Mouse (Mus musculus) neural tube, embryonic 10.5 days (tissue): Measurements from ENCODE around the gene Pde7b.

Experiments
- DNase-seq: peaks from one replicate; pipeline ENCODE4 v3.0.0-alpha.2; 2017; ENCODE audit warnings: low spot score; ENCODE audit errors: extremely low spot score

Pde7b gene

DNA sequence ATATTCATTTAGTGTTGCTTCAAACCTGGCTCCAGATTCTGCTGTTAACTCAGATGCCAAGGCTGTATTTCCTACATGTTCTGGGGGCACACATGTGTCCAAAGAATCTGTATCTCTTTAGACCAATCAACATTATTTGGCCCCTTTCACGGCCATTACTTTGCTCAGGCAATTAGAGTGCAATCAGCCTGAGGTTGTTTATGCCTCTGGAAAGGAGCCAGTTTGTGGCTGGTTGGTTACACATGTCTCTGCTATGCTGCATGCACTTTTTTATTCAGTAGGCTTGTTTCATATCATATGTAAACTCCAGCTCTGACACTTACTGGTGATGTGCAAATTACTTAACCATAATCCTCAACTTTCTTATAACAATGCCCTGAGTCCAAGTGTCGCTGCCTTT lies 287.9 kb downstream of the Pde7b start:
- no peak for DNase-seq

DNA sequence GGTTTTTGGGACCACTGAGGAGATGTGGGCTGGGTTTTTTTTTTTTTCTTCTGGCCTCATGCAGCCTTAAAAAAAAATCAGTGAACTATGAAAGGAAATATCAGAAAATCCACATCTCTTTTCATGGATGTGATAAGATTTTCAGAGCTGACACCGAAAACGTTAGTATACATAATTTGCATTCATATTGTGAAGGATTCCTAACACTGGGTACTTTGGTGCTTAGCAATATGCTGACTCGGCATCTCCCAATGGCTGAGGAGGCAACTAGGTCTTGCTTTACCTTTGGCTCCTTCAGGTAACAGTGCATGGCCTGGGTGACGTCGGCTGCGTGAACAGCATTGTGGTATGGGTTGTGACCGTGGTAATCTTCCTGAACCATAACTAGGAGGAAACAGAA lies 289.0 kb downstream of the Pde7b start:
- no peak for DNase-seq

DNA sequence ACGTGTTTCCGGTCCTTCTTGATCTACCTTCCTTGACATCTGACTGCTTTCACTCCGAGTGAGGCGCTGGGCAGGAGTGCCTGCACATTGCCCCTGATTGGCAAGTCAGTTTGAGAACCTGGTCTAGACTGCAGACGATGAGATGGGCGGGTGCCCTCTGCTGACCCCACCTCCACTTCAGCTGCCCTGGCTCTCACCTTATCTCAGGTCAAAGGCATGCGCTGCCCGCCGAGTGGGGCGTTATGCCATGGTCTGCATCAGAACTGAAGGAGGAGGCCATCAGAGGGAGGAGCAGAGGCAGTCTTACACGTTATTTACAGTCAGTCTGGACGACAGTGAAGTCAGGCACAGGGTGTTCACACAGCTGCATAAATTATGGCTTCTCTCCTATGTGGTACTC lies 293.5 kb downstream of the Pde7b start:
- no peak for DNase-seq

DNA sequence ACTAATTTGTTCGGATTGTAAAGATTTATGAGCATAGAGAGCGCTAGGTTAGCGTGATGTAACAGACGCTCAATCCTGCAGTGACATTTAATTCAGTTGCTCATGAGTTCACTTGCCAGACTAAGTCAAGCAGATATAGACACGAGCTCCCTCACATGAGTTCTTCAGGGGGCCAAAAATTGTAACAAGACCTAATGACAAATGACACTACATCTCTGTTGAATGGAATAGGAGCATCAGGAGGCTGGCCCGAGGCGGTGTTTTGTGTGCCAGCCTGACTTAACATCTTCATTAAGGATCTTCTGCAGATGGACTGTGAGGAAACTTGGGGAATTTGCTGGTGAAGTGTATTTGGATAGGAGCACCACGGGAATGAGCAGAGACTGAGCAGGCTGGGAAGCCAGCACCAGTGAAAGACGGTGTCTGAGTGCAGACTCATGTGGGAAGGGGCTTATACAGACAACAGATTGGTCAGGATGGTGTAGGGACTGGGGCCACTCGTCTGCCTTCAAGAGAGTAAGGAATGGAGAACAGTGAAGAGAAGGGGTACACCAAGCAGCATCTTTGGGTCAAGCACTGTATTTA lies 303.5 kb downstream of the Pde7b start:
- no peak for DNase-seq

DNA sequence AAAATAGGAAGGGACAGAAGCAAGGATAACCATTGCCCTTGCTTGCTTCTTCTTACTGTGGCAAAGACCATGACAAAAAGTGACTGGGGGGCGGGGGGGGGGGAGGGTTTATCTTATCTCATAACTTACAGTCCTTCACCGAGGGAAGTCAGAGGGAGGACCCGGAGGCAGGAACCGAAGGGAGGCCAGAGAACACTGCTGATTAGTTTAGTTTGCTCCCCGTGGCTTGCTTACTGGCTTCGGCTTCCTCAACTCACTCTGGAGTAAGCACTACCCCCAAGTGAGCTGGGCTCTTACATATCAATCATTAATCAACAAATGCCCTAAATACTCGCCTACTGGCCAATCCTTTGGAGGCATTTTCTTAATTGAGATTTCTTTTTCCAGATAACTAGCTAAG lies 304.6 kb downstream of the Pde7b start:
- no peak for DNase-seq

DNA sequence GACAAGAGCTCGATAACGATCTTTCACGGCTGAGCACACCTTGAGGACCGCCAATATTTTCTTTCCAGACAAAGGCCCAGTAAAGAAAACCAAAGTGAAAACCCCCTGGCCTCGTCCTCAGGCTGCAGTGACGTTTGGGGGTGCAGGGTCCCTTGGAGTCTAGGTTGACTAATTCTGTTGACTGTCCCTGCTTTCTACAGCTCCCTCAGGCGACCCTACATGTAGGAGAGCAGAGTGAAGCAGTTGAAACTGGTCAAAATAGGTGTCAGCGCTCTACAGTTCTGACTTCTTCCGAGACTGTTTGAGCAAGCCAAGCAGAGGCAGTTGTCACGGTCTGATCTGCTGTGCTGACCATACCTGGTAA lies 306.0 kb downstream of the Pde7b start:
- DNase-seq, result no peak

DNA sequence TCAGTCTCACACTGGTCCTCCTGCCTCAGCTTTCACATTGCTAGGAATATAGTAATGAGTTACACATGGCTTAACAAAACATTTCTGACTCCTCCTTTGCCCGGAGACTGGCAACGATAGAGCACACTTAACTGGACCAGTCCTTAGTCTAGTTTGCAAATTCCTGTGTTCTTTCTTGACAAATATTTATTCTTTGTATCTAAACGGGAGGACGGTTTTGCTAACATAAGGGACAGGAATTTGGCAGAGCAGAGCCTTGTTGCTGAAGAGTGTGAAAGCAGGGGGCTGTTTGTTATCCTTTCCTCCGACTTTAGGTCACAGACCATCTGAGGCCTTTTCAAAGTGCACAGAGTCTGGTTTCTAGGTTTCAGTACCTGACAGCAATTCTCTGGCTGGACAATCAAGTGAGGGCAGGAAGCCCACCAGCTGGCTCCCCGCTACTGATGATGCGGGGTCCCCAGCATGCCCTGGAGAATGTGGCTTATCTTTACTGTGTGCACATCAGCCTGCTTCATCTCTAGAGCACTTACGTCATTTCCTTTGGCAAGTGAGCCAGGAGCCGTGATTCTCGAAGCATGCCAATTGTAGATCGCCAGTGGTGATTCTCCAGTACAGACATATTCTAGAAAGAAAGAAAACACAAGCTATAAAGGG lies 306.5 kb downstream of the Pde7b start:
- DNase-seq, result no peak

DNA sequence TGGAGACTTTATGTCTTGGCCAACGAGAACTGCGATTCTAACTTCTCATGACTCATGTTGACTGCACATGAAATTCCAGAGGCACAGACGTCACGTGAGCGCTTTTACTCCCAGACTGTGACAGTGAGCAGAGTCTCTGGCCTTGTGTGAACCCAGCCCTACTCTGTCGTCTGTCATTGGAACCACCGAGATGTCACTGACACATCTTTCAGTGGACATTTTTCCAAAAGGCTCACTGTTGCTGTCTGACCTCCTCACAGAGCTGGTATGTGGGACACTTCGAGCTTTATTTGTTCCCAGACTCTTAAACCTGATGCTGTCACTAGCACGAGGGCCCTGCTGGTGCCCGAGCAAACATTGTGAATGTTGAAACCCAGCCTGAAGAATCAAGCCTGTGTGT lies 315.7 kb downstream of the Pde7b start:
- no peak for DNase-seq

DNA sequence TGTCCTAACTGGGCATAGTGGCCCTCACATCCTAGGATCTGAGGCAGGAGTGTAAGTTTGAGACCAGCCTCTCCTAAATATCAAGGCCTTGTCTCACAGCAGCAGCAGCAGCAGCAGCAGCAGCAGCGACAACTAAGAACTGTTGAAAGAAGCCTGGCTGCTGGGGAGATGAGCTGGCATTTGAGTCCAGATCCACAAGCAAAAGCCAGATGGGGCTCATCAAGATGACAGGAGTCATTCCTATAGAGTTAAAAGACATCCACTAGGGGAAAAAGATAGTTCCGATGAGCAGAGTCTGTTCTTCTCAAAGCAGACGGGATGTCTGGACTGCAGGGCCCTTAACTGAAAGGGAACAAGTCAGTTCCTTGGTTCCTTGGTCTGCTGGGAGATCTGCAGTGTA lies 316.5 kb downstream of the Pde7b start:
- no peak for DNase-seq

DNA sequence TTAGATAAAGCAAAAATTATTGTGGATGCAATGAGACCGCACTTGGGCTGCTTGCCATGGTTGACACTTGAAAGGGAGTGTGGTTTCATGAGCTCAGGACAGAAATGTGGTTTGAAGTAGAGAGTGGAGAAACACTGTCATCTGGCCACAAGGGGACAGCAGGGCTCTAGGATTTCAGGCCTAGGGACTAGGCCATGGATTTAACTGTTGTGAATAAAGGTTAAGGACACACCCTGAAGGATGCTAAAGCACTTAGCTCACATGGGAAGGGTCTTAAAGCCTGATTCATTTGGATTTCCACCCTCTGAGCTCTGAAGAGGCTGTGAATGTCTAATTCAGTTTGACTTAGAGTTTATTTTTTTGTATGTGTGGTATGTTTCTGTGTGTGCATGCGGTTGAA lies 319.4 kb downstream of the Pde7b start:
- peak; percentile 22 for DNase-seq

DNA sequence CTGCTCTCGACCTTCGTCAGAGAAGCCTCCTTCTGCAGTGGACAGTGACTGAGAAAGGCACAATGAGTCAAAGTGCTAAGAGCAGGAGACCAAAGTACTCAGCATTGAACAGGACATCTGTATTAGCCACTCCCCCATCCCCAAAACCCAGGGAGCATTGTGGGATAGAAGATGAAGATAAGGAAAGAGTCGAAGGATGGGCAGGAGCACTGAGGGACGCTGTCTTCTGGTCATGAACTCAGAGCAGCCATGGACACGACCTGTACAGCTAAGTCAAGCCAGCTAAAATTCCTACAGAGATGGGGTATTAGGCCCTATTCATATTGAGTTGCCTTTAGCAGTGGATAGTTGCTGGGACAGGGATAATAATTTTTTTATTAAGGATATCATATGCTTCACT lies 321.9 kb downstream of the Pde7b start:
- no peak for DNase-seq

DNA sequence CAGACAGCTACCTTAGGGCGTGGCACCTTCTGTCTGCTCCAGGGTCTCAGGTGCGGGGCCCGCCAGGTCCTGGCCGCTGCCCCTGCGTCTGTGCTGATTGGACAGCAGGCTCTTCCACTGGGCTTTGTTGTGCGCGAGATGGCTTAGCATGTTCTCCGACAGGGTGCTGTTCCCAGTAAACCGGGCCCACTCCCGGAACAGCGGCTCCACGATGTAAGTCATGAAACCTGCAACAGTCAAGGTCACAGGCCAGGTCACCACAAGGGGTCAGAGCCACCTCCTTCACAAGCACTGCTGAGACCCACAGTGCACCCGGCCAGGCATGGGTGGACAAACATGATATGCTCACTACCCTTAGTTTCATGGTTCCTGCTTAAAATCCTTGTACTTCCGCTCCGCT lies 324.5 kb downstream of the Pde7b start:
- no peak for DNase-seq

DNA sequence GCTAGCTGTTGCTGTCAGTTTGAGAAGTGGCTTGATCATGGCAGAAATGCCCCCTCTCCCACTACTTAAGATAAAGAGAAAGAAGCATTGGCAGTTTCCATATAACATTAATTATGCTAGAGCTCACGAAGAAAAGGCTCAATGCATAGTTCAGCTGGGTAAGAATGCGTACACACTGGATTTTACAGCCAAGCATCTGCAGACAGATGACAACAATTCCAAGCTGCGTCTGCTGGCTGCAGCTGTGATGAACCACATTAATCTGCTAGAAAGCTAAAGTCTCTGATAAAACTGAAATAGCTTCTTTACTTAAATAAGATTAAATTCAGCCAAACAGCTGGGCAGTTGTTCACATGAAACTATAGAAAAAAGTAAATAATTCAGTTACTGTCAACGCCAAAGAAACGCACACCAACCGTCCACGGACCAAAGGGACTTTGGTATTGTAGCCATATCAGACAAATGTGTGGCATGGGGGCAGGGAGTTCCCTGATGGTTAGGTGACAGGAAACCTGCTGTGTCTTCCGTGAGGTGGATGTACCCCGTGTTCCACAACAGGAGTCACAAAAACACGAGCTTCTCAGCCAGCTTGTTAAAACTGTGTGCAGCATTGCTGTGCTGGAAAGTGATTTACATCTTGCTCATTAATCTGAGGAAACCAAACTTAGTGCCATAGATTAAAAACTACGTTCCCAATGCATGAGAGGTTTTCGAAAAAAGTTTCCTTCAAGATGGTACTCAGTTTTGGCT lies 326.1 kb downstream of the Pde7b start:
- no peak for DNase-seq

DNA sequence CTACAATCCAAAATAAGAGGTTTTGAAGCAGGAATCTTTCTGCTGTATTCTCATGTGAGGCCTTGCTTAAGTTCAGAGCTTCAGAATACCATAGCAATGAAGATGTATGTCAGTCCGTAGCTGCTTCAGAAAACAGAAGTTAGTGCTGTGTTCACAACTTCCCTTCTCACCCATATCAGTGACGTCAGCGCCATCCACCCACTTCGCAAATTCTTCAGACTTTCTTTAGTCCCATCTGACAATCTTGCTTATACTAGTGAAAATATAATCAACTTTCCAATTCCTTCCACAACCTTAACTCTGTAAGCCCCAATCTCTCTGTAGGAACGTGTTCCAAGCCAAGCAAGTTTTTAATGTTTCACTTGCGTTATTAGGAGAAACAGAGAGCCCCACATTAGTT lies 326.7 kb downstream of the Pde7b start:
- no peak for DNase-seq

DNA sequence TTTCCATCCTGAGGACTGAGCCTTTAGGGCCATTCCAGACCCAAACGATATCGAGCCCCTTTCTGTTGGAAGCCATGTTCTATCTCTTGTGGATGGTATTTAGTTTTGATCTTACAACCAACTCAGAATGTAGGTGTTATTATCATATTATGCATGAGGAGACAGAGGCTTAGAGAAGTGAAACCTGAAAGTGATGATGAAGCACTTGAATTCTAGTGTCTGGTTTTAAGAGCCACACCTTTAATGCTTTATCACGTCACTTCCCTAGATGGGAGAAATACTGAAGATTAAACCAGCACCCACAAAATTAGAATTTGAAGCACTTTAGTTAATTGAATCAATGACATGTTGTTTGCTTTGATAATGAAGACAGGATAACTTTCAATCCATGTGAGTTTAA lies 329.1 kb downstream of the Pde7b start:
- DNase-seq, result no peak

DNA sequence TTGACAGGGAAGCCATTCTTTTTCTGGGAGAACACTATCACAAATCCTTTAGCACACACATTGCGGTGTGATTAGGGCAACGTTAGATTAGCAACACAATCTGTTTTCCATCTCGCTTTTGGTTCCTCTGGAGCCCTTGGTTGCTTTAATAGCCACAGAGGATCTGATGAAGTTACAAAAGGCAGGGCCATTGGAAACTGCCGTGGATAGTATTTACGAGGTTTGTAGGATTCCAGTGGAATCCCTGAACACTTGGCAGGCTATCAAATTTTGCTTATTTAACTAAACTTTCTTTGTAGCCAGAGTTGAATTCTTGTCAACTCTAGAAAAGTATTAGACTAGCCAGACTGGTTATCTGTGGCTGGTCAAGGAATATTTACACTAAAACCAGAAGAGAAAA lies 330.1 kb downstream of the Pde7b start:
- no peak for DNase-seq

DNA sequence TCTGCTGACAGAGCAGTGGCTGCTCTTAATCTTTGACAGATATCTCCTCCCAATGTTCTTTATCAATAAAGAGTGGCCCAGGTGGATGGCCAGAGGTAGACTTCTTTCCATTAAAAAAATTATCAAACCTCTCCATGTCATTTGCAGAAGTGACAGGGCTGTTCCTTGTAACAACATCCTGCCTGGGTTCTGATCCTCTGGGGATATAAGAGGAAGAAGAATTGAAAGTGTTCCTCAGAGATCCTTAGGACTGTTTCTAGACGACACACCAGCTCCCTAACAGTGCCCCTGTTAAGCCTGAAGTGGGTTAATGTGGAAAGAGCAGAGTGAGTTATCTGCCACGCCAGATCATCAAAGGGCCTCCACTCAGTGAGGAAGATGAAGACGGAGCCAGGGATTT lies 334.3 kb downstream of the Pde7b start:
- no peak for DNase-seq

DNA sequence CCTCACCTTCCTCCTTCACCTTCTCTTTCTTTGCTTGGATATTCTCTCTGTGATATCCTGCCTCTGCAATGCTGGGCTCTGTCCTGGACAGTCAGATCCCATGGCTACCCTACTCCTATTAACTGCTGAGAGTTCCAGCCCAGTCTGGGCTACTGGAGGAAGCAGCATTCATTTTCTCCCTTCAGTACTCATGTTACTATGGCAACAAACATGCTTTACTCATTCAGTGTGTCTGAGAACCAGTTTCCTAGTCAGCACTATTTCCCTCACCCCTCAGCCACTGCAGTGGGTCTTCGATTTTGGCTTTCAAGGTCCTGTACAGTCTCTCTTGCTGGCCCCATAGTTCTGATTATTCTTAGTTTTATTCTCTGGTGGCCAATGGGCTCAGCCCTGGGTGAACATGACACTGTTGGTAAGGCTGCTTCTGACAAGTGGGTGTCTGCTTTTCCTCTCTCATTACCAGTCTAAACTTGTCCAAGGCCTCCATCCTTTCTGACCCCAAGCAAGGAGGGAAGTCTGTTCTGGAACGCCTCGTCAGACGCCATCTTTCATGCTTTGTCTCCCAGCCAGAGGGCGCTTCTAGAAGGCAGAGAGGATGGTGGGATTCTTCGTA lies 342.0 kb downstream of the Pde7b start:
- no peak for DNase-seq

DNA sequence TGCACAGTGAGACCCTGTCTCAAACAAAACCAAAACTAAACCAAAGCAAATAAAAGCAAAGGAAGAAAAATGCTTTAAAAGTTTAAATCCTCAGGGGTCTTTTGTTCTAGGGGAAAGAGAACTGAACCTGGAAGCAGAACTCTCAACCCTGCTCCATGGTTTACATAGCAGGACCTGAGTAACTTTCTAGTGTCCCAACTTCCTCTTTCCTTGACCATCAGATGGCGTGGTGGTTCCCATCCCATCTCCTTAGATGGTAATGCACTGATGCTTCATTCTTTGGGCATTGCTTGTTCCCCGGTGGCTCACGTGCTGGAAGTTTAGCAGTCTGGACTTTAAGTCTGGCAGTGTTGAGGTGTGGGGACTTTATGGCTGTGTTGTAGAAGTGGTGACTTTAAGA lies 343.5 kb downstream of the Pde7b start:
- no peak for DNase-seq

DNA sequence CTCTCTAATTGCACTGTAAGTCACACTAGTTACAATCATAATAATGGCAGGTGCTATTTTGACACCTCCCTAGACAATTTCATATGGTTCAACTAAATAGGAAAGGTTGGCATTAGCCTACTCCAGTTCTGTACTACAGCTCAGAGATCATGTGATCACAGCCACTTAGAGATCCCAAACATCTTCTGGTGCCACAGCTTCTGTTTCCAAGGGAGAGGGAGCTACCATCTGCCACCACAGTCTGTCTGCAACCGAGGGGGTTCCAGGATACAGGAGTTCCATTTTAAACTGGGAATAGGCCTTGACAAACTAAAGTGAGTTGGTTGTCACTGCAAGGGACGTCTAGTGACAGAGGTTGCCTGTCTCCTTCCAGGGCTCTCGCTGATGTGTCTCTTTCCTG lies 344.1 kb downstream of the Pde7b start:
- DNase-seq, result no peak

DNA sequence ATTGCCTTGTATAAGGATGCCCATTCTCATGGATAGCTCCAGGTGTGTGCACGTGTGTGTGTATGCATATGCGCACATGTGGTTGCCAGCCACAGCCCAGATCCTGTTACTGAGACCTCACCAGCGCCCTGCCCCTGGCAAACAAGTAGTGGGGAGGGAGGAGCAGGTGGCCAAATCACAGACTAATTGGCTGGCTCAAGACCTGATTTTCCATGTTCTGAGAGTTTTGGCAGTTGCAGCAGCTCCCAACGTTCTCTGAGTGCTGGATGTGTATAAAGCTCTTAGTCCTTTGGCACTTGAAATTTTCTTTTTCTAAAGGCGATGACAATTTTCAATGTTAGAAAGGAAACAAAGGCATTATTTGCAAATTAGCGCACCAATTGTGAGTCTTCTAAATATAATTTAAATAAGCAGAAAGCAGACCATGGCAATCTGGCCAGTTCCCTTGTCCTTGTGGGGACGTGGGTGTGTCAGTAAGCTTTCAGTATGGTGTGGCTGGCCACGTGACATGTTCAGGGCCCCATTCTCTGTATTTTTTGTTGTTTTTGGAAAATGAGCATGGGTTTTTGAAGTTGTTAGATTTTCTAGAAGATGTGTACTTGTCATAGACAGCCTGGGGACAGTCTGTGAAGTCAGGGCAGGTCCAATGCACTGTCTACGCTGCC lies 345.7 kb downstream of the Pde7b start:
- no peak for DNase-seq

DNA sequence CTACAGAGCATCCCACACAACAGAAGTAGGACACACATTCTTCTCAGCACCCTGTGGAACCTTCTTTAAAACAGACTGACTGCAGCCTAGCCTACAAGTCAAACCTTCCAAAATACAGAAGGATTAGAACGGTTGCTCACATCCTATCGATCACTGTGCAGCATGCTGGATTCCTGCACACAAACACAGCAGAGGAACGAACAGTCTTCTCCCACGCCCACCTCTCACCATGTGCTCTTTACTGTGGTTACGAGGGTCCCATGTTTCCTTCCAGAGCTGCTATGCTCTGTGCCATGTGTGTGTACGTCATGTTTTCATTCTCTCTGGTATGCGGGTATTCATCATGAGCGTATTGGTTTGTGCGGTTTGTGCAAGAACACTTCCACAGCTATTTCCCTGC lies 347.3 kb downstream of the Pde7b start:
- DNase-seq, result no peak
